23 mouse cellular contexts compared by ENCODE assay signal in genomic region chr2:164320983-164321382, GRCm38 (mm10). TPM values are rescaled to one million over a fixed set of nuclear protein-coding genes. Genes with fewer than 3 reads are reported as not detected.
DNase-seq lines count a peak whose midpoint lies in the region; ATAC-seq and TF ChIP-seq lines count a peak whose summit lies in the region.
"Had no signal": no experiment of that assay in that cellular context is flagged by ENCODE, and none has a peak within 500 bp of the region (broad histone marks: within the 10 kb centered on the region; RNA-seq: fewer than 3 reads in every experiment).

No protein-coding gene starts in this region.

- TF ChIP-seq EP300 in liver, postnatal 0 days (IDR thresholded peaks at IDR 0.05; ENCODE audit: low read depth), result no peak

- H3K4me3 ChIP-seq in liver, embryonic 15.5 days (replicated peaks), result no peak overlapping the region
- no peak overlapping the region for H3K4me3 ChIP-seq in liver, postnatal 0 days (ENCODE audit: low read depth, low read length)
- H3K4me3 ChIP-seq: embryonic facial prominence, embryonic 10.5 days; embryonic facial prominence, embryonic 12.5 days; forebrain, embryonic 13.5 days; forebrain, embryonic 15.5 days had no signal

- no peaks in the 10 kb centered on the region for H3K27me3 ChIP-seq in liver, embryonic 15.5 days
- no peaks in the 10 kb centered on the region for H3K27me3 ChIP-seq in liver, postnatal 0 days (ENCODE audit: insufficient read depth, low read length)
- H3K27me3 ChIP-seq: embryonic facial prominence, embryonic 12.5 days; forebrain, embryonic 13.5 days; forebrain, embryonic 15.5 days had no signal

- no peaks in the 10 kb centered on the region for H3K4me1 ChIP-seq in liver, embryonic 15.5 days (replicated peaks)
- no peaks in the 10 kb centered on the region for H3K4me1 ChIP-seq in liver, postnatal 0 days (ENCODE audit: insufficient read depth)
- H3K4me1 ChIP-seq: embryonic facial prominence, embryonic 10.5 days; embryonic facial prominence, embryonic 12.5 days; forebrain, embryonic 13.5 days; forebrain, embryonic 15.5 days had no signal

- no peaks in the 10 kb centered on the region for H3K9me3 ChIP-seq in liver, embryonic 15.5 days (replicated peaks)
- no peaks in the 10 kb centered on the region for H3K9me3 ChIP-seq in liver, postnatal 0 days (ENCODE audit: low read length)
- H3K9me3 ChIP-seq: embryonic facial prominence, embryonic 10.5 days; embryonic facial prominence, embryonic 12.5 days; forebrain, embryonic 13.5 days; forebrain, embryonic 15.5 days had no signal

- TF ChIP-seq CTCF in liver, postnatal 0 days (IDR thresholded peaks at IDR 0.05; ENCODE audit: low read depth), result no peak

- no peak overlapping the region for H3K9ac ChIP-seq in liver, embryonic 15.5 days
- H3K9ac ChIP-seq in liver, postnatal 0 days (replicated peaks), result no peak overlapping the region
- H3K9ac ChIP-seq: embryonic facial prominence, embryonic 12.5 days; forebrain, embryonic 13.5 days; forebrain, embryonic 15.5 days; forebrain, postnatal 0 days had no signal

- WGBS in liver, embryonic 15.5 days (ENCODE audit: insufficient replicate concordance), result 63% methylated on average over 6 of the region's 6 CpGs
- WGBS in liver, postnatal 0 days (ENCODE audit: insufficient replicate concordance), result 65% methylated on average over 6 of the region's 6 CpGs

- H3K4me2 ChIP-seq in liver, embryonic 15.5 days, result no peak overlapping the region
- H3K4me2 ChIP-seq in liver, postnatal 0 days (ENCODE audit: low read depth, low read length), result peak overlapping the region; percentile 13; the same call in 1 of the 2 replicates
- H3K4me2 ChIP-seq: embryonic facial prominence, embryonic 12.5 days; forebrain, embryonic 13.5 days; forebrain, embryonic 15.5 days had no signal

- no peak for DNase-seq in liver
- no peak for DNase-seq in liver, postnatal 0 days
- peak; percentile 3 for DNase-seq in yolk sac, embryonic 10.5 days (ENCODE audit: low spot score)
- DNase-seq: adrenal gland, adult 2 months; adrenal gland, postnatal 10 days; adrenal gland, postnatal 25 days; cerebellum, adult 11-12 months; cerebellum, adult 2 months; cerebellum, adult 9-10 months; cerebellum, postnatal 10 days; cerebellum, postnatal 25 days; forebrain, postnatal 0 days had no signal

- peak; percentile 42; the same call in 1 of the 2 replicates for ATAC-seq in liver, embryonic 15.5 days (ENCODE audit: insufficient read depth)
- peak; percentile 76 for ATAC-seq in liver, postnatal 0 days
- ATAC-seq in cerebellum, adult (ENCODE audit: insufficient number of reproducible peaks, low FRiP score, low TSS enrichment), result no peak
- ATAC-seq: forebrain, embryonic 13.5 days; forebrain, embryonic 15.5 days; forebrain, postnatal 0 days had no signal

- H3K36me3 ChIP-seq in liver, embryonic 15.5 days (replicated peaks), result no peaks in the 10 kb centered on the region
- H3K36me3 ChIP-seq in liver, postnatal 0 days (replicated peaks; ENCODE audit: insufficient read depth, low read length), result no peaks in the 10 kb centered on the region
- H3K36me3 ChIP-seq: embryonic facial prominence, embryonic 10.5 days; embryonic facial prominence, embryonic 12.5 days; forebrain, embryonic 15.5 days had no signal

- no peak overlapping the region for H3K27ac ChIP-seq in liver, embryonic 15.5 days (replicated peaks)
- H3K27ac ChIP-seq in liver, postnatal 0 days (ENCODE audit: low read depth), result 0 out of 2 replicates have a peak overlapping the region, but pooled peaks have one; percentile 29
- H3K27ac ChIP-seq: embryonic facial prominence, embryonic 10.5 days; embryonic facial prominence, embryonic 12.5 days; forebrain, embryonic 13.5 days; forebrain, embryonic 15.5 days had no signal

RNA-seq across cellular contexts. Expression of gene Svs6, which starts 4.4 kb away (rescaled TPM):
- not detected in 2 replicates for polyA plus RNA-seq in liver, embryonic 15.5 days (2015; fragmentation: Nextera tagmentation; extraction: Ambion mirVana)
- not detected in 2 replicates for polyA plus RNA-seq in liver, postnatal 0 days (2015; fragmentation: Nextera tagmentation; extraction: Ambion mirVana)
- polyA plus RNA-seq: adrenal gland, adult 2 months; brain, embryonic 14.5 days; C2C12; cerebellum, adult 2 months; cortical plate, adult 2 months; embryonic facial prominence, embryonic 10.5 days; embryonic facial prominence, embryonic 12.5 days; embryonic facial prominence, embryonic 14.5 days; forebrain, embryonic 11.5 days; forebrain, embryonic 13.5 days; forebrain, embryonic 15.5 days; forebrain, postnatal 0 days had no signal

RNA-seq across cellular contexts. Expression of gene Svs5, which starts 11.6 kb away (rescaled TPM):
- not detected in 2 replicates for polyA plus RNA-seq in liver, embryonic 15.5 days (2015; fragmentation: Nextera tagmentation; extraction: Ambion mirVana)
- polyA plus RNA-seq in liver, postnatal 0 days (2015; fragmentation: Nextera tagmentation; extraction: Ambion mirVana), result not detected in 2 replicates
- polyA plus RNA-seq: adrenal gland, adult 2 months; brain, embryonic 14.5 days; C2C12; cortical plate, adult 2 months; embryonic facial prominence, embryonic 10.5 days; embryonic facial prominence, embryonic 12.5 days; embryonic facial prominence, embryonic 14.5 days; forebrain, embryonic 11.5 days; forebrain, embryonic 13.5 days; forebrain, embryonic 15.5 days; forebrain, postnatal 0 days had no signal

RNA-seq across cellular contexts. Expression of gene Svs3a, which starts 31.9 kb away (rescaled TPM):
- polyA plus RNA-seq in liver, embryonic 15.5 days (2015; fragmentation: Nextera tagmentation; extraction: Ambion mirVana), result not detected in 2 replicates
- not detected in 2 replicates for polyA plus RNA-seq in liver, postnatal 0 days (2015; fragmentation: Nextera tagmentation; extraction: Ambion mirVana)
- polyA plus RNA-seq: adrenal gland, adult 2 months; brain, embryonic 14.5 days; C2C12; cerebellum, adult 2 months; cortical plate, adult 2 months; embryonic facial prominence, embryonic 10.5 days; embryonic facial prominence, embryonic 12.5 days; embryonic facial prominence, embryonic 14.5 days; forebrain, embryonic 11.5 days; forebrain, embryonic 13.5 days; forebrain, embryonic 15.5 days; forebrain, postnatal 0 days had no signal

RNA-seq across cellular contexts. Expression of gene Svs4, which starts 42.7 kb away (rescaled TPM):
- polyA plus RNA-seq in liver, embryonic 15.5 days (2015; fragmentation: Nextera tagmentation; extraction: Ambion mirVana), result not detected in 2 replicates
- polyA plus RNA-seq in liver, postnatal 0 days (2015; fragmentation: Nextera tagmentation; extraction: Ambion mirVana), result not detected in 2 replicates
- polyA plus RNA-seq: adrenal gland, adult 2 months; brain, embryonic 14.5 days; C2C12; cerebellum, adult 2 months; cortical plate, adult 2 months; embryonic facial prominence, embryonic 10.5 days; embryonic facial prominence, embryonic 12.5 days; embryonic facial prominence, embryonic 14.5 days; forebrain, embryonic 11.5 days; forebrain, embryonic 13.5 days; forebrain, embryonic 15.5 days; forebrain, postnatal 0 days had no signal
